Mouse (Mus musculus): ENCODE measurements at regions not wholly inside any gene's neighbourhood (a gene's known extent, or its start where the extent isn't known, plus 50 kb on each side); places are given as distances from the start of the nearest gene placed in this dataset.

GRCm38 (mm10) chr4:10753176-10753575 is 121.1 kb upstream of the 2610301B20Rik start:
- TF ChIP-seq POLR2A (IDR thresholded peaks at IDR 0.05; ENCODE audit: borderline replicate concordance, low read depth, low read length) (no peak), CTCF (IDR thresholded peaks at IDR 0.05; ENCODE audit: low read depth, low read length) (no peak)
